Mouse (Mus musculus) olfactory bulb, adult 2 months (tissue): ENCODE measurements around the gene Ccdc62. TPM values are rescaled to one million over a fixed set of nuclear protein-coding genes. Genes with fewer than 3 reads are reported as not detected.
A peak's percentile ranks its signal among the peaks of the same experiment; 100 is the strongest.

Experiments
- H3K27ac ChIP-seq: fragments of 200-500 bp; 2 replicates; pipeline ENCODE4 v1.5.1; 2012; ENCODE audit warnings: low read depth, low read length; ENCODE audit not compliant: insufficient read depth
- H3K4me1 ChIP-seq: fragments of 200-500 bp; 2 replicates; pipeline ENCODE4 v1.6.1; 2012; ENCODE audit warnings: low read length; ENCODE audit not compliant: control insufficient read depth, insufficient read depth
- H3K4me3 ChIP-seq: fragments of 200-500 bp; 2 replicates; pipeline ENCODE4 v1.5.1; 2012; ENCODE audit warnings: mild to moderate bottlenecking, low read depth, low read length, moderate library complexity; ENCODE audit not compliant: insufficient read depth
- CTCF ChIP-seq: fragments of 200-500 bp; IDR thresholded peaks from 2 replicates; pipeline ENCODE4 v1.5.1; 2012; ENCODE audit warnings: low read depth, mild to moderate bottlenecking, low read length, moderate library complexity; ENCODE audit not compliant: insufficient read depth
- POLR2A ChIP-seq: fragments of 200-500 bp; IDR thresholded peaks from 2 replicates; pipeline ENCODE4 v1.6.1; 2012; ENCODE audit warnings: mild to moderate bottlenecking, low read depth, low read length, moderate library complexity; ENCODE audit not compliant: insufficient read depth
- WGBS: fragments of 180-500 bp; shearing (Covaris S2); methylation state at CpG from one replicate; pipeline ENCODE4 v1.1.7; 2018; 5-methylcytosine and 5-hydroxymethylcytosine counted together
- polyA plus RNA-seq: library from polyadenylated mRNA; stranded (reverse); fragments of >200 nt; gene quantifications from 2 replicates; pipeline ENCODE4 v1.2.4, GENCODE M21; 2012; ENCODE audit warnings: low replicate concordance; ENCODE audit not compliant: missing spikeins, insufficient read depth, insufficient read length

Gene Ccdc62
- polyA plus RNA-seq, 1 experiment: not detected

DNA sequence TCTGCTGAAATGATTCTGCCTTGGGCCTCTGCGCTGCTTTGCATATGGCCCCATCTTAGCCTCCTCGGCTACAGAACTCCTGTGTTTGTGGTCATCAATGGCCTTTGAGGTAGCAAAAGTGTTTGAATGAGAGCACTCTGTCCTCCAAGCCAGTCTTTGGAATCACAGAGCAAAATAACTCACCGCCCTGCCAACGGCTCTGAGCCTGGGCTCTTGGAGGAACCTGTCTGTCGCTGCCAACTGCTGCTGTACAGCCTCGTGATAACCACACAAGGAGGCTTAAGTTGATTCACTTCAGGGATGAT is 50.7 kb downstream of the Ccdc62 start:
- TF ChIP-seq POLR2A: no peak
- no peak for TF ChIP-seq CTCF
- 55% methylated on average over 6 of the region's 6 CpGs for WGBS
- H3K4me3 ChIP-seq: no peak overlapping the region
- H3K27ac ChIP-seq: no peak overlapping the region
- peaks cover 27% of the 10 kb centered on the region for H3K4me1 ChIP-seq

DNA sequence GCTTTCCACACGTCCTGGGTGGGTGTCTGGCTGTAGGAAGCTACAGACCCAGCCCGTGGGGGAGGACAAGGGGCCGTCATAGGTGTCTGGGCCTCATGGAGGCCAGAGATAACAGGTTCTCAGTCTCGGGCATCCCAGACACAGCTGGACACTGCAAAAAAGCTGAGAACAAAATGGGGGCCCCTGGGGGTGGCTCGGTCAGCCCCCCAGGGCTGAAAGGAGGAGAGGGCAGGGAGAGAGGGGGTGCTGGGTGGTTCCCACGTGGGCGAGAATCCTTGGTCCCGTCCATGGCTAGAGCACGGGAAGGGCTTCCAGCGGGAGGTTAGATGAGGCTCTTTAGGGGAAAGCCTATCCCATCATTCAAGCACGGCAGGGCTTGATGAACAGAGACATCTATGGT is 52.4 kb downstream of the Ccdc62 start:
- 87% methylated on average over 11 of the region's 11 CpGs for WGBS
- H3K4me1 ChIP-seq: peaks cover 27% of the 10 kb centered on the region
- no peak overlapping the region for H3K27ac ChIP-seq
- H3K4me3 ChIP-seq: no peak overlapping the region
- no peak for TF ChIP-seq POLR2A
- TF ChIP-seq CTCF: no peak

DNA sequence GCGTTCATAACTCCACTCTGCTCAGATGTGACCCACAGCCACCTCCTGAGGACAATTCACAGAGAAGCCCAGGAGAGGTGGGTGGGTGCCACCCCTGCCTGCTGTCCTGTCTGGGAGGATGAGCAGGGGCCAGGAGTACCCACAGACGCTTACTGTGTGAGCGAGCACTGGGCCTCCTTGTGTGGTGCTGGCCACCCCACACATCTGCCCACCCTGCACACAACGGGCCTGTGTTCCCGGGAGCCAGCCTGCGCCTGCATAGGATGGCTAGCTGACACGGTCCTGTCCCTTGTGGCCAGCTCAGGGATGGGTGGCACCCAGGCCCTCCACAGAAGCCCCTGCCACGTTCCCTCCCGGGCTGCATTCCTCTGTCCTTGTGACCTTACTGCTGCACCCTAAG is 55.0 kb downstream of the Ccdc62 start:
- H3K27ac ChIP-seq: no peak overlapping the region
- WGBS: 81% methylated on average over 9 of the region's 9 CpGs
- TF ChIP-seq POLR2A: no peak
- TF ChIP-seq CTCF: no peak
- no peak overlapping the region for H3K4me3 ChIP-seq
- peaks cover 19% of the 10 kb centered on the region for H3K4me1 ChIP-seq

DNA sequence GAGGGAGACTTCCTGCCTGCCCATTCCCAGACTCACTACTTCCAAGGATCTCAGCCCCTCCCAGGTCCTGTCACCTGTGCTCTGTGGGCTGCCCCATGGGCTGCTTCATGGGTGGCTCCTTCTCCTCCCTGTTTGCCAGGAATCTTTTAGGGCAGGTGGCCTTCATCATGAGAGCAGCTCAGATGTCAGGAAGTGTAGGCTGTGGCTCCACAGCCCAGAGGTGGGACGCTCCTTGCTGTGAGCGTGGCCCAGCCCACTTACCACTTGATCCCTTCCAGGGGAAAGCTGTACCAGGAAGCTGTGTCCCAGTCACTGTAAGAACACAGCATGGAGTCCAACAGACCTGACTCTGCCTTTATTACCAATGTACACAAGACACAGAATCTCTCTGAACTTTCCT is 56.4 kb downstream of the Ccdc62 start:
- WGBS: 86% methylated on average over 2 of the region's 2 CpGs
- Histone ChIP-seq H3K4me3 (no peak overlapping the region), H3K4me1 (peaks cover 20% of the 10 kb centered on the region)

DNA sequence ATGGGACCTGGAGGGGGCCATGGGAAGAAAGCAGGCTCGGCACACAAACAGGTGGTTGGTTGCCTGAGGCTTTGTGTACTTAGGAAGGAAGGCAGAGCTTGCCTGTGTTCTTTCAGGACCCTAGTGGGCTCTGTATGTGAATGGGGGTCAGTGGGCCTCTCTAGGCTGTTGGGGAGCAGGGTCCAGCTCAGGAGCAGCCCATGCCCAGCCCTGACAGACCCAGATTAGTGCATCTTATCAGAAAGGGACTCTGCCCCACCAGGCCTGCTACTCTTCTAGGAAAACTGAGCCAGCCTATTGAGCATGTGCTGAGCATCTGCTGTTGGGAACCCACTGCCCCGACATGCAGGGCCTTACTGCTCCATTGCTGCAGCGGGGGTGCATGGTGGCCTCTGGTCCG is 57.0 kb downstream of the Ccdc62 start:
- WGBS: 89% methylated on average over 4 of the region's 4 CpGs
- TF ChIP-seq CTCF (no peak), POLR2A (no peak)
- no peak overlapping the region for H3K4me3 ChIP-seq

More for the DNA sequence above, 56.4 kb downstream of the Ccdc62 start:
- TF ChIP-seq CTCF (no peak), POLR2A (no peak)
- H3K27ac ChIP-seq: no peak overlapping the region

DNA sequence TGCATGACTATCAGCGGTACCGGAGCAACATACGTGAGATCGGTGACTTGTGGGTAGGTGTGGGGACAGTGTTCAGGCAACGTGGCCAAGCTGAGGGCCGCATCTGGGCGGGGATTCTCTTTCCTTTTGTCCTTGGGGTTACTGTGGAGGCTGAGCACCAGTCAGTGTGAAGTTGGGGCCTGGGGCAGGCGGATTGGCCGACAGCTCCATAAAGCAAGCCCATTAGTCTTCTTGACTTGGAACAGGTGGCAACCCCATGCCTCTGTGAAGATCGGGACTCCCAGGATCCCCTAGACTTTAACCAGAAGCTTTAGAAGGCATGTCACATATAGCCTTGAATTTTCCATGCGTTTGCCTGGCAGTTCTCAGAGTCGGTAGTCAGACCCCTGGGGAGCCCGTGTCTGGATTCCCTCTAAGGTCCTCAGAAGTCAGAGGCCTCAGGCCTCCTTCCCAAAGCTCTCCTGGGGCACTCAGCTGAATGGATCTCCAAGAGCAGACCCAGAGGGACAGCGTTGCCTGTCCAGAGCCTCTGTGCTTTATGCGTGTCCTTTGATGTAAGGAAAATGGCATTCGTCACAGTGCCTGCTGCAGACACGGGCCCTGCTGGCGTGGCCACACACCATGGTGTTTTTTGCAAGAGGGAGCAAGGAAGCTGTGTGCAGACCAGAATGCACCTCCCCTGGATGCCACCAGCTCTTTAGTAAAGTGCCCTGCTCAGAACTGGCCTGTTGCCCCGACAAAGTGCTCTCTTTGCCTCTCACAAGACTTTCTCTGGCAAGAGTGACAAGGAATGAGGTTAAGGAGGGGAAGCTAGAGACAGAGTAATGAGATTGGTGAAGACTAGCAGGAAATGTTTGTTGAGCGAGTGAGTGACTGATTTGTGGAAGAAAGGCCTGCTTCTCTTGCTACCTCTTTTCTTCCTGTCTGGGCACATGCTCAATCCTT is 59.7 kb downstream of the Ccdc62 start:
- WGBS: 84% methylated on average over 20 of the region's 20 CpGs
- Histone ChIP-seq H3K27ac (no peak overlapping the region), H3K4me3 (no peak overlapping the region), H3K4me1 (peaks cover 26% of the 10 kb centered on the region)
- no peak for TF ChIP-seq CTCF
- no peak for TF ChIP-seq POLR2A

More for the DNA sequence above, 57.0 kb downstream of the Ccdc62 start:
- Histone ChIP-seq H3K4me1 (peaks cover 26% of the 10 kb centered on the region), H3K27ac (no peak overlapping the region)

DNA sequence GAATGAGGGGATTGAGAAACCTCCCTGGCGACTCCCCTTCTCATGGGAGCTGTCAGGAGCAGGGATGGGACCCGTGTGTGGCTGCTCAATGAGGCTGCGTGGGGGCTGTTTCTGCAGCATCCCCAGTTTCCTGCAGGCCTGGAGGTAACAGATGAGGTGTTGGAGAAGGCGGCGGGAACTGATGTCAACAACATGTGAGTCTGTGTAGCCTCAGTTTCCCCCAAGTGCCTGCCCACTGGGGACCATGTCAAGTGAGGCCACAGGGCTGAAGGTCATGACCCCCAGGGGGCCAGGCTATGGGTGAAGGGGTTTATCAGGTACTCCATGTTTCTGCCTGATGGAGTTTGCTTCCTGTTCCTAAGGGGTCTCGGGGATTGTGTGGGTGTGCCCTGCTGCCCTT is 60.8 kb downstream of the Ccdc62 start:
- WGBS: 87% methylated on average over 6 of the region's 6 CpGs
- no peak for TF ChIP-seq CTCF
- no peak for TF ChIP-seq POLR2A
- Histone ChIP-seq H3K4me3 (no peak overlapping the region), H3K27ac (no peak overlapping the region), H3K4me1 (peaks cover 22% of the 10 kb centered on the region)

DNA sequence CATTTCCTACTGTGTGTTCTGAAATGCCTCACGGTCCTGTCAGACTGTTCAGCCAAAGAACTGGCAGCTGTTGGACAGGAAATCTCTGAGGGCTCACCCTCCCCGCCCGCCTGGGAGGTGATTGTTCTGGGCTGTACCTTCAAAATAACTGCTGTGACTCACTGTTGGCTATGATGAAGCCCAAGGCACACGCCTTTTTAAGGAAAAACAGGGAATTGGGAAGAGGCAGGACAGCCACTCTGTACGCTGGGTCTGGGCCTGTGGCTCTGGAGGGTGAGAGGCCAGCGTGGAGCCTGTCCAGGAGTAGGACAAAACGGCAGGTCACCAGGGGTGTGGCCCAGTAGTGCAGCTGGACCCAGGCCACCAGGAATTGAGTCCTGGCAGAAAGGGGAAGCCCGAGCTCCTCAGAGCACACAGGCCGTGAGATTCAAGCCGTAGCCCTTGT is 61.7 kb downstream of the Ccdc62 start:
- H3K4me1 ChIP-seq: peaks cover 27% of the 10 kb centered on the region
- TF ChIP-seq CTCF: no peak
- TF ChIP-seq POLR2A: no peak
- 52% methylated on average over 10 of the region's 10 CpGs for WGBS
- H3K27ac ChIP-seq: peak overlapping the region; percentile 38
- H3K4me3 ChIP-seq: no peak overlapping the region

DNA sequence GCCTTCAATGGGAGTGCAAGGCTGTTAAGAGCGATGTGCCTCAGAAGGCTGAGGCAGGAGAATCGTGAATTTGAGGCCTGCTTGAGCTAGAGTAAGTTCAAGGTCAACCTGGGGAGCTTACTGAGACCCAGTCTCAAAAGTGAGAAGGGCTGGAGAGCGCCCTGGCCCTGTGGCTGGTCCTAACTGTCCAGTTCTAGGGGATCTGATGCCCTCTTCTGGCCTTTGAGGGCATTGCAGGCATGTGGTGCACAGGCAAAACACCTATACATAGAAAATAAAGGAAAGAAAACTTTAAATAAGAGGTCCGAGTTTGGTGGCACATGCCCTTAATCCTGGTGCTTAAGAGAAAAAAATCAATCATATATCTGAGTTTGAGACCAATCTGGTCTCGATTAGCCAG is 62.3 kb downstream of the Ccdc62 start:
- Histone ChIP-seq H3K4me3 (no peak overlapping the region), H3K4me1 (peaks cover 30% of the 10 kb centered on the region), H3K27ac (peak overlapping the region; percentile 38; the same call in 1 of the 2 replicates)
- TF ChIP-seq CTCF (peak; percentile 92), POLR2A (no peak)
- WGBS: 35% methylated on average over 5 of the region's 5 CpGs
